Mouse (Mus musculus) ES-E14 (cell line): Measurements from ENCODE around the gene Vdr.

ENCODE experiments used
- CHD2 ChIP-seq: IDR thresholded peaks from 2 replicates; pipeline ENCODE4 v1.6.1; 2014; ENCODE audit warnings: mild to moderate bottlenecking, low read depth, low read length, inconsistent platforms
- MAFK ChIP-seq: IDR thresholded peaks from 2 replicates; pipeline ENCODE4 v1.6.1; 2014; ENCODE audit warnings: mild to moderate bottlenecking, low read depth, low read length, inconsistent platforms; ENCODE audit not compliant: insufficient read depth
- ZC3H11A ChIP-seq: IDR thresholded peaks from 2 replicates; pipeline ENCODE4 v1.6.1; 2012; ENCODE audit warnings: low read depth, mild to moderate bottlenecking, inconsistent platforms, low read length, borderline replicate concordance
- ZNF384 ChIP-seq: IDR thresholded peaks from 2 replicates; pipeline ENCODE4 v1.6.1; 2012; ENCODE audit warnings: low read depth, low read length, inconsistent platforms

DNA sequence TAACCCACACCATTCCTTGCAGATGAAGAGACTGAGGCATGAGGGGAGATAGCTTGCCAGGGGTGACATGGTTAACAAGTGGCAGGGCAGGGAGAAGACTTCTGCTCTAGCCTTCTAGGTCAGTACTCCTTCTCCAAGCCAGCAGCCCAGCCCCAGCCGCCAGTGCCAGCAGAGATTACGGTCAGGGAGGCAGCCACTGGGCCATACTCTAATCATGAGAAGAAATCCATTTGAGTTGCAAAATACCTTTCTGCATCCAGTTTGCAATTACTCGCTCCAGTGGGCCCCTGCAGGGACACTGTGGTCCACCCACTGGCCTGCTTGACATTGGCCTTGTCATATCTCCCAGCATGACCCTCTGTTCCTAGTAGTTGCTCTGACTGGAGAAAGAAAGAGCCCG lies 72.0 kb downstream of the Vdr start:
- TF ChIP-seq CHD2 (no peak), ZC3H11A (no peak), ZNF384 (no peak), MAFK (no peak)
